Mouse (Mus musculus) urinary bladder, postnatal 25 days (tissue): Measurements from ENCODE around the gene Paqr8.

Experiments
- DNase-seq: peaks from one replicate; pipeline ENCODE4 v3.0.0; 2022; ENCODE audit warnings: low spot score

Gene Paqr8

DNA sequence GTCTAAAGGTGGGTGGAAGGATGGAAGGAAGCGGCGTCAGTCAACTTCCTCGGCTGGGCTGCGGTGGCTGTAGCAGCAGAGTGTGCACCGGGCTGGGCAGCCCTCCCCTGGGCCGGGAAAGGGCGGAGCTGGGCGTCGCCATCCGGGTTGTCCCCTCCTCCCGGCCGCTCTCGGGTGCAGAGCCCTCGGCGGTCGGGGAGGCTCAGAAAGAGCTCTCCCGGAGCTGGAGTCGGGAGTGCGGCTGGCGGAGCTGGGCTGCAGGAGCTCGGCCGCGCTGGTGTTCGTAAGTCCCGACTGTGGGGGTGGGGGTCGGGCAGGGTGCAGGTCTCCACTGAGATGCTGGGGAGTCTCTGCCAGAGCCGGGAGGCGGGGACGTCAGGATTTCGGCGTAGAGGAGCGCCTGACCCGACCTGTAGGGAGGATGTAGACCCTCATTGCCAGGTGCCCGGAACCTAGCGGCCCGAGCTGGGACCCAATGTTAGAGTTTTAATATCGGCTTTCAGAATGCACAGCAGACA lies at the start of gene Paqr8:
Gene Paqr8, plus strand, starts transcription at position 203 of the 518 bp plus-strand sequence.
- peak; percentile 77 for DNase-seq

DNA sequence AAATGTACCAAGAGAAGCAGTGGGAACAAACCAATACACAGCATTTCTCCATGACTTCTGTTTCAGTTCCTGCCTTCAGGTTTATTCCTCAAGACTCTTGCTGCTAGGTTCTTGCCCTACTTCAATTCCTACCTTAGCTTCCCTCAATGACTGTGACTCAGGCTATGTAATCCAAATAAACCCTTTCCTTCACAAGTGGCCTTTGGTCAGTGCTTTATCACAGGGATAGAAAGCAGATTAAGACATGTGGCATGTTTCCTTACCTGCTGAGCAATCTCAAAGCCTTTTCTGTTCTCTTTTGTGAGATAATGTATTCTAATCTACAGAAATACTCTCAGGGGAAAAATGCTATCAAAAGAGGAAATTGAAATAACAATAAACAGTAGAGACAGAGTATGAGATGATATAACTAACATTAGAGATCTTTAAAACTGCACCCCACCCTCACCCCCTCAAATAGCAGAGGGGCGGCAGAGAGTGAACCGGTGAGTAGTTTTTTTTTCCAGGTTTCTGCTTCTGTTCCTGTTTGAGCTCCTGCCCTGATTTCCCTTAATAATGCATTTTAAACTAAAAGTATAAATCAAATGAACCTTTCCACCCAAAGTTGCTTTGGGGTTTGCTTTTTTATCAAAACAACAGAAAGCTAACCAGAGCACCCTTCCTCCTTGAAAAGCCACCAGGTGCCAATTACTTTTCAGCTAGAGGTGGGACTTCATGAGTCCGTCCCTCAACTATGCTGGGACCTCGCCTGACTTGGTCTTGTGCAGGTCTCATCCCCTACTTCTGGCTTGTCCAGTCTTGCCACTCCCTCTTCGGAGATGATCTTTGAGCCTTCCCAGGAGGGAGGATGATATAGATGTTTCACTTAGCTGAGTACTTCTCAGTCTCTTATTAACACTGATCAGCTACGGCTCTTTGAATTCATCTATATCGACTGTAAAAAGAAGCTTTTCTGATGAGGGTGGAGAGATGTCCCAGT lies 33.2 kb upstream of the Paqr8 start:
- no peak for DNase-seq

DNA sequence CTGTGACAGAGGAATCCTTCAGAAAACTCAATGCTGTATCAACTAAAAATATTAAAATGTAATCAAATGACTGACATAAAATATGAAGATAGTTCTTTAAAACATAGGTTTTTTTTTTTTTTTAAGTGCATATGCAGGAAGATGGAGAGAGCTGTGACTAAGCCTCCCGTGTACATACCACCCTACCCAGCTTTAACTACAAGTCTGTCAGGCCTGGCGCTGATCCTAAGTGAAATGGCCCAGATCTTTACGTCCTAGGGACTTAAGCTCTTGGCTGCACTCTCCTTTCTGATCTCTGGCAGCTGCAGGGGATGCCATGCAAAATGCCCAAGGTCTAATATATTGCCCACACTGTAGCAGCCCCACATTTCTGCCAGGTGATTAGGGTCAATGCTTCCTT lies 29.6 kb upstream of the Paqr8 start:
- no peak for DNase-seq

DNA sequence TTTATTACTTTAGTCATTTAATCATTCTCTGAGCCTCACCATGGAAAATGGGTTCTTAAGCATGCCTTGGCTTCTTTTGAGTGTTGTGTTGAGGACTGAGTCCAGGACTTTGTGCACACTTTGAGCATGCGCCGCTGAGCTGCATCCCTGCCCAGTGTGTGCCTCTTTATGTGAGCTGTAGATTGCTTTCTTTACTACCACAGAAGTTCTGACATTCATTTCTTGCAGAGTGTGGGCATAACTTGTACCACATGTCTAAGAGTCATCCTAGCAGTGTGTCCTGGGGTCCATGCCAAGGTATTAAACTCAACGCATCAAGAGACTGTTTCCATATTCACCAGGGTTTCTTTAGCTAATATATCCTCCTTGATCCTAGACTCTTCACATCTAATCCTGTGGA lies 28.5 kb upstream of the Paqr8 start:
- DNase-seq: no peak

DNA sequence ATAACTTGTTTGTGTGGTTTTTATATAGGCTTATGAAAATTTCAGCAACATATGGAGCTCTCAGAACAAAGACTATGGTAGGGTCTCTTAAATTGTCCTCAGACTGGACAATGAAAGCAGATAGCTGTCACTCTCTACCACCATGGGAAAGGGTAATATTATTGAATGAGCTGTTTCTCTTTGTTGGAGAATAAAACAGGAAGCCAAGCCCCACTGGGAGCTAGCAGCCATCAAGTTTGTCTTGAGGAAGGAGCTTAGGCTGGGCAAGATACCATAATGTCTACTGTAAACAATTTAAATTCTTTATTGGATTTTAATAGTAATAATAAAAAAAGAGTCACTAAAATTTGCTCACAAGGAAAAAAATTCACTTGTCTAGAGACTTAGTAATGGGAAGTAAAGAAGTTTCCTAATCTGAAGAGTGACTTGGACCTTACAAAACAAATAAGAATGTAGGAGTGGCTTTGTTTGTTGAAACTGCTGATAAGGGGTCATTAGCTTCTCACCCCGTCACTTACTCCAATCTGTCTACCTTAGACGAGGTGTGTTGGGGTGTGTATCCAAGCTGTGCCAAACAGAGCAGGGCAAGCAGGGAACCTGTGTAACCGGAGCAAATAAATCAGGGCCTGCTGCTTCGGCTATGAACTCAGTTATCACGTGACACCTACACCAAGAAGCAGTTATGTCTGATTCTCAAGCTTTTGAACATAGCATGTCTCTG lies 26.8 kb upstream of the Paqr8 start:
- peak; percentile 18 for DNase-seq

DNA sequence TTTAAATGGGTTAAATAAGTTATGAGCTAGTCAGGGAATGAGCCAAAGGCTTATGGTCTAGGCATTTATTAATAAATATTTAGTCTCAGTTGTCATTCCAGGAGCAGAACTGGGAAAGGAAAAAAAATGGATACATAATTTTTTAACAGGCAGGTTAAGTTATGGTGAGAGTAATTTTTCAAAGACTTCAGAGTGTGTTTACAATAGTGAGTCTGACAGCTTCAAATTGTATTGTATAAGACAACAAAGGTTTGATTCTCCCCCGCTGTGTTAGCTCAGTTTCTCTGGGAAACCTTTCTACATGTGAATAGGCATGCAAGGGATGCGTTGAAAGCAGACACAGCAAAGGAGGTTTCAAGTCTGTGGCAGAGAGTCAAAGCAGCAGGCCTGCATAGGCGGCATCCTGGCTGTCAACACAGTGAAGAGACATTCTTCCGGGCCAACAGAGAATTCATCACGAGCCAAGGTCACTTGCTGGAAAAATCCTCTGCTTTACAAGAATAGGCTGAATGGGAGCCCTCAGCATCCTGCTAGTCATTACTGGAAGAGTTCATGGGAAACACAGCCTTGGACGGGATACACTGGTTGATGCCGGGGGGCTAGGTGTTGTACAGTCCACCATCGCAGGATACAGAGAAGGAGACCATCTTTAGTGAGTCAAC lies 23.0 kb upstream of the Paqr8 start:
- DNase-seq: no peak

DNA sequence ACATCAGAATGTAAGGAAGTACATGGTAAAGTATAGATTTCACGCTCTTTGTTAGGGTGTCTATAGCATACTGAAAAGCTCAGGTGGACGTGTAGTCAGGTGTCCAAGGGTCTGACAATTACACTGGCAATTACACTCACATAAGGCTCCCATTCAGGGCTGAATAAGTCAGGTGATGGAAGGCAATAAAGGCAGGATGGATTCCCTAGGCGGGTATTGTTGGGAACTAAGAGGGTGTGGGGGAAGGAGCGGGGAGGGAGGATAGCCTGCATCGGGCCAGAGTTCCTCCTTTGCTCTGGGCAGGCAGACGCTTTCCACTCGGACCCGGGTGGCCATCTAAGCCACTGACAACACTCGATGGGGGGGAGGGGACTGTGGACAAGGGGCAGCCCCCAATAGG lies 22.4 kb upstream of the Paqr8 start:
- DNase-seq: no peak

DNA sequence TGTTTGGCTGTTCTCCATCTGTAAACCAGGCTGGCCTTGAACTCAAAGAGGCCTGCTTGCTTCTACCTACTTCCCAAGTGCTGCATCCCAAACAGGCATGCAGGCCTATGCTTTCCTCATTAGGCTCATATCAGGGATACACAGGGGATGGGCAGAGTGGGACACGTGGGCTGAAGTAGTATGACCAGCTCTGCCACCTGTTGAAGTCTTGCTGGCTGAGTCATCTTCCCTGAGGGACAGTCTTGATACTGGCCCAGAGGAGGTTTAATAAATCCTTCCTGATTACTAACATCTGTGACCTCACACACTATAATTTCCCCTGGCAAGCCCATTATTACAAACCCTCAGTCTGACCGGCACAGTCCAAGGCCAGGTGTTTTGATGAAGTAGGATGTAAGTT lies 19.5 kb upstream of the Paqr8 start:
- DNase-seq: no peak

DNA sequence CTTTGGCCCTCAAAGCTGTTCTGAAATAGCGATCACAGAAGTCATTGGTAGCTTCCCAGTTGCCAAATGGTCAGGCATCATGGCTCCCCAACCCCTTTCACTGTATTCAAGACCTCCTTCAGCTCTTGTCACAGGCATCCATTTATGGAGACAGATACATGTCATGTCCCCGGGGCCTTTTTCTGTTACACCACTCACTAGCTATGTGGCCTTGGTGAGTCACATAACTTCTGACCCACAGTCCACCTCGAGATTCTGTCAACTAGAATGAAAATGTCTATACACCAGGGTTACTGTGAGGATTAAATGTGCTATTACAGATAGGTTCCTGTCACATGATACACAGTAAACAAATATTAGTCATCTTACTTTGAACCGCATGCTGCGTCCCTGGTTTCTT lies 17.9 kb upstream of the Paqr8 start:
- no peak for DNase-seq

DNA sequence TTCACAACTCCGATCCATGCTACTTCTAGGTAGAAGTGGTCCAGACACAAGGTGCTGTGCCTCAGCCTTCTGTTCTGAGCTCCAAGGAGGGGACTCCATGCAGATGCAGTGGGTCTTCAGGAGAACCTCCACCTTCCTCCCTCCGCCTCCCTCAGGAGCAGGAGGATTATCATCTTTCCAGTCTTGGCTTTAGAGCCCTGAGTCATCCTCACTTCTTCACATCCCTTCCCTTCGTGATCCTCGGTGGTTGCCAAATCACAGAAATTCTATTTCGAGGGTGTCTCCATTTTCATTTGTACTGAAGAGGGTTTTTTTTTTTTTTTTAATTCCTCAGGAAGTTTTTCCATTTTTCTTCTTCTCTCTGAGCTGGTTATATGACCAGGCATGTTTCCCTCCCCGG lies 16.3 kb upstream of the Paqr8 start:
- DNase-seq: no peak

DNA sequence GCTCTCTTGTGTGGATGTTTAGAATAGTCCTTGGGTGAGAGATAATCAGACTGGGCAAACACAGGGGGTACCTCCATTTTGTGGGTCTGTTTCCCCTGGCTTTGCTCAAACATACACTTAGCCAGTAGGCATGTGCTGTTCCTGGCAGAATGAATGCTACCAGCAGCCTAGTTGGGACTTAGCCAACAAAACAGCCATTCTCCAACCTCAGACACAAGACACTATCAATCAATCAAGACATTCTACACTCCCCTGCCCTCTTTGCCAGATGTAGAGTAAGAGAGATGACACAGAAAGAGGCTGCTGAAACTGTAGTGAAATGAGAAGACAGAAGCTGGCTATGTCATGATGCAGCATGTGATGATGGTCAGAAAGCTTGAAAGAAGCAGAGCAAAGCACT lies 13.1 kb upstream of the Paqr8 start:
- no peak for DNase-seq

DNA sequence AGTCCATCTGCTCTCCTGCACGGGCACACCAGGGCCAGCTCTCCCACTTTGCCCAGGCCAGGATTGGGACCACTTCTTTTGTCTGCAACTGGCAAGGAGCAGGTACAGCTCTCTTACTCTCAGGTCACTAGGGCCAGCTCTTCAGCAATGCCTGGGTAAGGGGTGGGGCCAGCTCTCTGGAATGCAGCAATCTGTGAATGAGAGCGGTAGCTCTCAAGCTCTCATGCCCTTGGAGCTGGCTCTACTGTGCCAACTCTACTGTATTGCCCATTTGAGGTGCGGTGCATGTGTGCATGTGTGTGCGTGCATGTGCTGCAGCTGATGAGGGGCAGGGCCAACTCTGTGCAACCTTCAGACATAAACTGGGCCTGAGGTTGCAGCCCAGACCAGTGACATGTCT lies 11.0 kb upstream of the Paqr8 start:
- DNase-seq: no peak

DNA sequence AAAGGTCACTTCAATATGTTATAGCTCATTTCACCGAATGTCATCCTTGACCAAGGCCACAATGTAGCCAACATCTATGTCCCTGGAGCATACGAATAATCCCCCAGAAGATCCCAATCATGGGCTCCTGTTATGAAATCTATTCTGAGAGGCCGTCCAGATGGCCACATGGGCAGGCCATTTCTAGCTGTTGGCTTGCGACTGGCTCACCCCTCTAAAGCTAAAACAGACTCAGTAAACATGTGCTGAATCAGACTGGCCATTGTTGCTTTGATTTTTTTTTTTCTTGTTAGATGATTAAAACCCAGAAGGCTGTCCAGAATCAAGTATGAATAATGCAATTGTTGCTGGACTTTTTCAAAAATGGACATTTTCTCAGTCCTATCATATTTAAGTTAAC lies 7.3 kb upstream of the Paqr8 start:
- DNase-seq: no peak

DNA sequence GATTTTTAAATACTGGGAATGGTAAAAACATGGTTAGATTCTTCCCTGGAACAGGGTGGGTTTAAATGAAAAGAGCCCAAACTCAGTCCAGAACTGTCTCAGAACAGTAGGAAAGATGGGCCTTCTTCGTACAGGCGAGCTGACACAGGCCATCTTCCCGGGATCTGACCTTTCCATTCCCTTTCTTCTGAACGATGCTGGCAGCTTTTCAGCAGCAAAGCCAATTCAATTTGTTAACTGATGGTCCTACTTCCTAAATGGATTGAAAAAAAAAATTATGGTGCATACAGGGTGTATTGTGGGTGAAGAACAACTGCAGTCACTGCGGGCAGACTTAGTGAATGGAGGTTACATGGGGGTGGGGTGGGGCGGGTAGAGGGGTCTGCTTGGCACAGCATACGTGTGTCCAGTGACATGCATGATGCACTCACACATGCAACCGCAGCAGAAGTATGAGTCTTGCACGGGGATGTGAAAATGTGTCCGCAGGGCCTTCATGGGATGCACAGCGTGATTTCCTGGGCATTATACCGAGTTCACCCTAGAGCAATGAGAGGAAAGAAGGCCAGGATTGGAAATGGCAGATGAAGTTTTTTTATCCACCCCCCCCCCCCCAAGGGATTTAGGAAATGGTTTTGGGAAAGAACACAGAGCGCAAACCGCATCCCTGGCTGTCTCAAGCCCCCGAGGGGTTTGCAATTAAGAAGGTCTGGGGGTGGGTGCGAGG lies 566 bp upstream of the Paqr8 start:
- no peak for DNase-seq

DNA sequence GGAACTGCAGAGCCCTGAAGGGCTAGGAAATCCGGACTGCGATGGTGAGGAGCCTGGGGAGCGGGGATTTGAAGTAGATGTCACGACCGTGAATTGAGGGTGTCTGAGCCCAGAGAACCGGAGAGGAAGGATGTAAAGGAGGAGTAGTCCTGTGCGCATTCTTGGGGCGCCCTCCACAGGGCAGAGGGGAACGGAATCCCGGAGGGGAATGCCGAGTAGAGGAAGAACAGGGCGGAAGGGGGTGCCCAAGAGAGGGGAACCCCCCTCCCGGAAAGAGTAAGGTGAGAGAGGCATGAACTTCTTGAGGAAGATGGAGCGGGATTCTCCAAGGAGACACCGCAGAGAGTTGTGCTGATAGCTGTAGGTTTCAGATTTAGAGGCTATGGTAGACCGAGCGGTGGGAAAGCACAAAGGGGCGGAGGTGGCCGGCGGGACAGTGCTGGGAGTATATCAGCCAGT lies 564 bp downstream of the Paqr8 start:
- DNase-seq: peak; percentile 53

DNA sequence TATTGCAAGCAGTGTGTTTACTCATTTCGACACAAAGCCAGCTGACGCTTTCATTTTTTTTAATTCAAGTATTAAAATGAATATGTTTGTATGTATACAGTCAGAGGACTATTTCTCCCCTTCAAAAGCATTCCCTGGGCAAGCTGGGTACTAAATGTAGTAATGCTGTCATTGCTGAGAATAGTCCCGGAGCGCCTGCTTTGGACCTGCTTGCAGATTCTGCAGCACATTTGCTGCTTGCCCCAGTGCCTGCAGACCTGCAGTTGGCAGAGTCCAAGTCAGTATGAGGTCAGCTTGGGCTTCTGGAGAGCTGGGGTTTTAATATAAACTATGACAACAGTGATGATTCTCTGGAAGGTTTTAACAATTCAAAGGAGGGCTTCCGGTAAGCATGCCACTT lies 2.7 kb downstream of the Paqr8 start:
- DNase-seq: no peak

DNA sequence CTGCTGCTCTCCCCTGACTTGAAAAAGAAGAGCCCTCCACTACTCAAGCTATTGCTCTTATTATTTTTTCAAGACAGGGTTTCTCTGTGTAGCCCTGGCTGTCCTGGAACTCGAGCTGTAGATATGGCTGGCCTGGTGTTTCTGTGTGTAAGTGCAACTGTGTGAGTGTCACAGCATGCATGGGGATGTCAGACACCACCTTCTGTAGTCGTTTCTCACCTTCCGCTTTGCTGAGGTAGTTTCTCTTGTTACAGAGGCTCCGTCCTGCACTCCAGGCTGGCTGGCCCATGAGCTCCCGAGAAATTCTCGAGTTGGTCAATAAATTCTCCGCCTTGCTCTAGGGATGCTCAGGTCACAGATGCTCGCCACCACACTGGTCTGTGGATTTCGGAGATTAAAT lies 8.0 kb downstream of the Paqr8 start:
- DNase-seq: no peak

DNA sequence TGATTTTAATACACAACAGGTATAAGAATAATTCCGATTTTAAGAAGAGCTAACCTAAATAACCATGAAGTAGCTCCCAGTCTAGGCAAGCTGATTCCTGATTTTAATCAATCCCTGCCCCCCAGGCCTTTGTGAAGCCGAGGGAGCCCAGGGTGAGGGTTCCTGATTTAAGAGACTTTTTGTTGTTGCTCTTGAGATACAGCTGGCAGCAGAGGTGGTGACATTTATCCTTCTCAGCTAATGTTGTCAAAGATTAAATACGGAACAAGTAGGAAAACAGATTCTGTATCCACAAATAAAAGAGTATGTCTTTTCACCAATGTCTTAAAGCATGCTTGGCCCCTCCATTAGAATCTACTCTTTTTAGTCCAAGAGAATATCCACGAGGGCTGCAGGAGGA lies 9.9 kb downstream of the Paqr8 start:
- no peak for DNase-seq

DNA sequence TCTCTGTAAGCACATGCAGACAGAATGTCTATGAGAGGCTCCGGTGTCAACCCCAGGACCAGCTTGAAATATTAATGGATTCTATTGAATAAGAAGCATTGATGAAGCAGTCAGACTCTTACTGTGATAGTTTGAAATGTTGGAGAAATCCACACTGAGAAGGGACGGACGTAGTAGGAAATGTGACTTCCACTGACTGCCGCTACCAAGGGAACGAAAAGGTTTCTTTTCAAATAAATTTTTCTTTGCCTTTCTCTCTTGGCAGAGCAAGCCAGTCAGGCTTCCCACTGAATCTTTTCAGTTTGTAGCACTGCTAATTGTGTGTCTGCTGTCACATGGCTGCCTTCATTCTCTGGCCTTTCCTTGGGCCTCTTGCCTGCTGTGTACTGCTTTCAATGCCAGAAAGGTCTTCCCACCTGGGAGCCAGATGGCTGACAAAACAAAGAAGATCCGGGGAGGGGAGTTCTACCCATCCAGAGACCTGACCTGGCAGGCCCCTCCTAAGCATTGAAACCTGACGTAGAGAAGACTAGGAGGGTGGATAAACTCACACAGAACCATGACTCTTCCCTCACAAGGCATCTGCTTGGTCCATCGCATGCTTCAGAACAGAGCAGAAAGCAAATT lies 15.2 kb downstream of the Paqr8 start:
- DNase-seq: no peak

DNA sequence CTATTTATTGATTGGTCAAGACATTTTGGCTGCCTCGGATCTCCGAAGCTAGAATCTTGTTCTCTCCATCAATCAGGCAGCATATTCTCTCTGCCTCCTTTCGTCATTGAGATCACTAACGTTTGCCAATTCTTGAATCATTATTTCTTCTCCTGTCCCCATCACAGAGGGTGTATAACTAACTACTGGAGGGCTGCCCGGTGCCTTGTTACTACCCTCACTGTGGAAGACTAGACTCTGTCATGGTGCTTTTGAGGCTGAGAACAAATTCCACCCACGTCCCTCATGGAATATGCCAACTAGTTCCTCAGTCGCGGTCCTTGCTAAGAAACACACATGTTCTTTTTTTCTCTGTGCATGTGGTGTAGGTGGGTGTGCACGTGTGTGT lies 15.7 kb downstream of the Paqr8 start:
- DNase-seq: no peak

DNA sequence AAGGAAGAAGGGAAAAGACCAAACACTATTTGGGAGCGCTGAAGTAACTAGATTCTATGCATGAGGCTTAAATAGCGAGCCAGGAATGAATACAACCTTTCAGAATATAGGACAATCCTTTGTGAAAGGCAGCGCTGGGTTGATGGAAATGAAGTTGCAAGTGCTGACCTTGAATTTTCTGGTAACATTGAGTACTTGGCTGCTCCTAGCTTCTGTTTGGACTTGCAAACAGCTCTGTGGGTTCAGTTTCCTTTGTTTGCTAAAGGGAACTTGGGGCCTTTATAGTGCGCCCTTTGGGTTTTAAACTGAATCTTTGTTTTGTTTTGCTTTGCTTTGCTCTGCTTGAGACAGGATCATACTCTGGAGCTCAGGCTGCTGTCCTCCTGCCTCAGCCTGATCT lies 18.1 kb downstream of the Paqr8 start:
- DNase-seq: no peak
